Mouse (Mus musculus) heart, embryonic 11.5 days (tissue): Measurements from ENCODE around the gene Apobec3. TPM values are rescaled to one million over a fixed set of nuclear protein-coding genes. Genes with fewer than 3 reads are reported as not detected.
"Not testable (repeated sequence)": the region's sequence is repeated elsewhere in the genome, so short reads cannot be mapped to it uniquely, and the experiment has no call there.

Experiments used
- ATAC-seq: fragments of 200-750 bp; cut with Nextera tagmentation; replicated peaks from 2 replicates; pipeline ENCODE4 v1.8.0; 2017; ENCODE audit warnings: moderate library complexity; ENCODE audit not compliant: insufficient number of reproducible peaks, low FRiP score, low TSS enrichment
- H3K27ac ChIP-seq: fragments of 300-500 bp; sonication (generic); 2 replicates; pipeline ENCODE4 v1.5.1; 2014; ENCODE audit warnings: mild to moderate bottlenecking, low read depth, low read length
- H3K27me3 ChIP-seq: fragments of 300-500 bp; sonication (generic); 2 replicates; pipeline ENCODE4 v1.6.1; 2014; ENCODE audit warnings: mild to moderate bottlenecking, low read length, mixed read lengths; ENCODE audit not compliant: control insufficient read depth, insufficient read depth
- H3K36me3 ChIP-seq: fragments of 300-500 bp; sonication (generic); 2 replicates; pipeline ENCODE4 v1.6.1; 2014; ENCODE audit warnings: mild to moderate bottlenecking, low read length, moderate library complexity, mixed read lengths; ENCODE audit not compliant: control insufficient read depth, insufficient read depth
- H3K4me1 ChIP-seq: fragments of 300-500 bp; sonication (generic); 2 replicates; pipeline ENCODE4 v1.6.1; 2014; ENCODE audit warnings: low read length; ENCODE audit not compliant: control insufficient read depth, insufficient read depth
- H3K4me2 ChIP-seq: fragments of 300-500 bp; sonication (generic); 2 replicates; pipeline ENCODE4 v1.6.1; 2014; ENCODE audit warnings: mild to moderate bottlenecking, moderate library complexity
- H3K4me3 ChIP-seq: fragments of 300-500 bp; sonication (generic); 2 replicates; pipeline ENCODE4 v1.5.1; 2014; ENCODE audit warnings: low read depth, low read length
- H3K9ac ChIP-seq: fragments of 300-500 bp; sonication (generic); 2 replicates; pipeline ENCODE4 v1.6.1; 2014; ENCODE audit warnings: mild to moderate bottlenecking, low read depth, low read length, moderate library complexity
- H3K9me3 ChIP-seq: fragments of 300-500 bp; sonication (generic); replicated peaks from 2 replicates; pipeline ENCODE4 v1.6.1; 2016; ENCODE audit warnings: low read length; ENCODE audit not compliant: control insufficient read depth
- WGBS: fragments of 180-500 bp; shearing (Covaris S2); extraction: QIAGEN DNeasy Blood & Tissue Kit; methylation state at CpG from one replicate; pipeline ENCODE4 v1.1.7; 2014; ENCODE audit not compliant: insufficient replicate concordance; 5-methylcytosine and 5-hydroxymethylcytosine counted together
- polyA plus RNA-seq: library from polyadenylated mRNA; unstranded; fragments of >200 nt; fragmentation: Nextera tagmentation; extraction: Ambion mirVana; gene quantifications from 2 replicates; pipeline ENCODE4 v1.2.1, GENCODE M21; 2014

The Apobec3 gene
- polyA plus RNA-seq, 1 experiment from 2014 or later, result 12.0 TPM

GRCm38 (mm10) chr15:79884820-79885219, 6.6 kb upstream of the Apobec3 start:
- Histone ChIP-seq H3K27me3 (no peaks in the 10 kb centered on the region), H3K4me2 (no peak overlapping the region), H3K4me3 (no peak overlapping the region), H3K9ac (no peak overlapping the region), H3K36me3 (no peaks in the 10 kb centered on the region), H3K4me1 (no peaks in the 10 kb centered on the region), H3K9me3 (no peaks in the 10 kb centered on the region), H3K27ac (no peak overlapping the region)
- ATAC-seq, result no peak
- 67% methylated on average over 5 of the region's 5 CpGs for WGBS

DNA sequence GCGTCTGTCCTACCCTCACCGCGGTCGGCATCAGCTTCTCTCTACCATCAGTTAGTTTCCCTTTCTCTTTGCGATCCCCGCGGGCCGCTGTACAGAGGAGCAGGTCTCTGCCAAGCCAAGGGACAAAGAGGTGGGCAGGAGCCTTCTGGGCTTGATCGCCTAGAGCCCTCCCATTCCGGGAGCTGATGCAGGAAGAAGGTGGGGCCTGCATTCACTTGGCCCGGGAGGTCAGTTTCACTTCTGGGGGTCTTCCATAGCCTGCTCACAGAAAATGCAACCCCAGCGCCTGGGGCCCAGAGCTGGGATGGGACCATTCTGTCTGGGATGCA, 718 bp downstream of the Apobec3 start:
- Histone ChIP-seq H3K4me3 (peak overlapping the region; percentile 61), H3K27me3 (peaks cover 4% of the 10 kb centered on the region), H3K4me2 (peak overlapping the region; percentile 89), H3K27ac (peak overlapping the region; percentile 57; the same call in 1 of the 2 replicates), H3K4me1 (peaks cover 10% of the 10 kb centered on the region; the same call in 1 of the 2 replicates), H3K9ac (peak overlapping the region; percentile 74), H3K36me3 (no peaks in the 10 kb centered on the region), H3K9me3 (no peaks in the 10 kb centered on the region)
- peak; percentile 67 for ATAC-seq
- WGBS, result under 1% methylated on average over 12 of the region's 12 CpGs

GRCm38 (mm10) chr15:79892995-79893823, 1.8 kb downstream of the Apobec3 start:
- Histone ChIP-seq H3K27me3 (peaks cover 4% of the 10 kb centered on the region), H3K36me3 (no peaks in the 10 kb centered on the region), H3K27ac (no peak overlapping the region), H3K4me2 (peak overlapping the region; percentile 89), H3K9me3 (no peaks in the 10 kb centered on the region), H3K4me1 (peaks cover 10% of the 10 kb centered on the region; the same call in 1 of the 2 replicates), H3K9ac (no peak overlapping the region), H3K4me3 (peak overlapping the region; percentile 61; the same call in 1 of the 2 replicates)
- 66% methylated on average over 15 of the region's 15 CpGs for WGBS
- no peak for ATAC-seq

DNA sequence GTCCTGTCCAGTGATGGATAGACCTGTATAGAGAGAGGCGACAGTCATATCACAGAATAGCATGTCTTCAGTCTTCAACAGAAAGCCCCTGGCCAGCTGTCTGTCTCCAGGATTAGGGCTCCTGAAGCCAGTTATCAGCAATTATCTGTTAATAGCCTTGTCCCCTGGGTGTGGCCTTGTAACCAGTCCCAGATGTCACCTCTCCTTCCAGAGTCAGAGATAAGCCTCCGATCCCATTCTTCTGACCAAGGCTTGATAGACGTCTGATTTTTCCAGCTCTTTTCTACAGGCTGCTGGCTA, 2.3 kb downstream of the Apobec3 start:
- Histone ChIP-seq H3K9me3 (no peaks in the 10 kb centered on the region), H3K9ac (no peak overlapping the region), H3K4me2 (no peak overlapping the region), H3K4me1 (peaks cover 10% of the 10 kb centered on the region; the same call in 1 of the 2 replicates), H3K27me3 (peaks cover 4% of the 10 kb centered on the region), H3K36me3 (no peaks in the 10 kb centered on the region), H3K4me3 (no peak overlapping the region), H3K27ac (no peak overlapping the region)
- 26% methylated on average over 3 of the region's 3 CpGs for WGBS
- no peak for ATAC-seq

GRCm38 (mm10) chr15:79894343-79894742, 2.9 kb downstream of the Apobec3 start:
- ATAC-seq, result no peak

DNA sequence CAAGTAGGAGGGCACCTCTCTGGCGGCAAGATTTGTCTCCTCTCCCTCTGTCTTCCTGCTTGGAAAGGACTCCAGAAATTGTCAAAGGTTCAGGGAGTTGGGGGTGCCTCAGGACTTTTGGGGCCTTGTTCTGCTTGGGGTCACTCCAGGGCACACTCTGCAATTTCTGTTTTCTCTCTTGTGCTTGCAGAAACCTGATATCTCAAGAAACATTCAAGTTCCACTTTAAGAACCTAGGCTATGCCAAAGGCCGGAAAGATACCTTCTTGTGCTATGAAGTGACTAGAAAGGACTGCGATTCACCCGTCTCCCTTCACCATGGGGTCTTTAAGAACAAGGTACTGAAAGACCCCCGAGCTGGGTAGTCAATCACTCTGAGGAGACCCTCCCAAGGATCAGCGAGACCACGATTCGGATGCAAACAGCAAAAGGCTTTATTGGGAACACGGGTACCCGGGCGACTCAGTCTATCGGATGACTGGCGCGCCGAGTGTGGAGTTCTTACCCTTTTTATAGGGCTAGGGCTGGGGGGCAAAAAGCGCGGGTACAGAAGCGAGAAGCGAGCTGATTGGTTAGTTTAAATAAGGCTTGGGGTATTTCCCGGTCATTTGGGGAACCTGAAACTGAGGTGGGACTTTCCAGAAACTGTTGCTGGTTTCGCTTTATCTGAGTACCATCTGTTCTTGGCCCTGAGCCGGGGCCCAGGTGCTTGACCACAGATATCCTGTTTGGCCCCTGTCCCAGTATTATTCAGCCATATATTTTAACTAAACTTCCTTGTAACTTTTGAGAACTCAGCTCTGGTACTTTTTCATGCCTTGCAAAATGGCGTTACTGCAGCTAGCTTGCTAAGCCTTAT, 4.0 kb downstream of the Apobec3 start:
- not testable (repeated sequence) for H3K27ac ChIP-seq, H3K36me3 ChIP-seq, H3K9me3 ChIP-seq, ATAC-seq, H3K27me3 ChIP-seq, H3K9ac ChIP-seq, H3K4me3 ChIP-seq, H3K4me2 ChIP-seq
- 85% methylated on average over 10 of the region's 23 CpGs for WGBS
- H3K4me1 ChIP-seq, result peaks cover 10% of the 10 kb centered on the region; the same call in 1 of the 2 replicates

More at GRCm38 (mm10) chr15:79894343-79894742, 2.9 kb downstream of the Apobec3 start:
- Histone ChIP-seq H3K36me3 (no peaks in the 10 kb centered on the region), H3K27me3 (peaks cover 4% of the 10 kb centered on the region), H3K4me1 (peaks cover 10% of the 10 kb centered on the region; the same call in 1 of the 2 replicates), H3K9ac (no peak overlapping the region), H3K27ac (no peak overlapping the region), H3K9me3 (no peaks in the 10 kb centered on the region), H3K4me2 (no peak overlapping the region), H3K4me3 (no peak overlapping the region)
- WGBS, result 73% methylated on average over 4 of the region's 4 CpGs

DNA sequence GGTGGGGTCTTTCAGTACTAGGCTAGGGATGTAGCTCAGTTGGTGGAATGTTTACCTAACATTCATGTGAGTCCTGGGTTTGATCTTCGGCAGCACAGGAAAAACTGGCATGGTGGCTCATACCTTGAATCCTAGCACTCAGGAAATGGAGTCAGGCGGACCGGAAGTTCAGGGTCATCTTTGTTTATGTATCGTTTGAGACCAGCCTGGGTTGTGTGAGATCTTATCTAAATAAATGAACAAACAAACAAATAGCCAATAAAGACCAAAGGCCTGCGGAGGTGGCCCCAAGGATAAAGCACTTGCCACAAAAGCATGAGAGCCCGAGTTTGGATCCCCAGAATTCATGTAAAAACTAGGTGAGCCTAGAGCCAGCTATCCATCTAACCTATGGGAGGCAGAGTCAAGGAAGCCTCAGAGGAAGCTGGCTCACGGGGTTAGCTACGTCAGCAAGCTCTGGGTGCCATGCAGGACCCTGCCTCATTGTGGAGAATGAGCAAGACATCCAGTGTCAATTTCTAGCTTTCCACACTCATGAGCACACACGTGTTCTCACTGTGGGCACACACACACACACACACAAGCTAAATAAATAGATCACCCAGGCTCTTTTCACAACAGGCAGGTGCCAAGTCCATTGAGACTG, 4.7 kb downstream of the Apobec3 start:
- H3K27ac ChIP-seq, result no peak overlapping the region
- 70% methylated on average over 9 of the region's 9 CpGs for WGBS

GRCm38 (mm10) chr15:79898988-79899387, 7.5 kb downstream of the Apobec3 start:
- no peaks in the 10 kb centered on the region for H3K27me3 ChIP-seq
- H3K27ac ChIP-seq, result no peak overlapping the region
- no peak overlapping the region for H3K9ac ChIP-seq
- no peak overlapping the region for H3K4me2 ChIP-seq
- H3K4me3 ChIP-seq, result no peak overlapping the region
- H3K9me3 ChIP-seq, result no peaks in the 10 kb centered on the region
- ATAC-seq, result no peak
- H3K4me1 ChIP-seq, result no peaks in the 10 kb centered on the region
- 78% methylated on average over 5 of the region's 5 CpGs for WGBS
- H3K36me3 ChIP-seq, result no peaks in the 10 kb centered on the region

More for the DNA sequence above, 4.7 kb downstream of the Apobec3 start:
- Histone ChIP-seq H3K4me1 (peaks cover 10% of the 10 kb centered on the region; the same call in 1 of the 2 replicates), H3K9me3 (no peaks in the 10 kb centered on the region), H3K4me2 (no peak overlapping the region), H3K4me3 (no peak overlapping the region), H3K36me3 (no peaks in the 10 kb centered on the region), H3K27me3 (peaks cover 4% of the 10 kb centered on the region), H3K9ac (no peak overlapping the region)
- no peak for ATAC-seq
